Mouse (Mus musculus): ENCODE results near the gene Ddx11. TPM values are rescaled to one million over a fixed set of nuclear protein-coding genes. Genes with fewer than 3 reads are reported as not detected.

Ddx11 gene
- 2.6 TPM for polyA plus RNA-seq (2014; fragmentation: Illumina TruSeq; extraction: RNeasy Lipid Tissue Mini Kit (QIAGEN cat#74804); ENCODE audit: low read depth, low replicate concordance)

GRCm38 (mm10) chr17:66123066-66123815 is at the start of gene Ddx11:
Gene Ddx11, plus strand, starts transcription at chr17:66123520.

GRCm38 (mm10) chr17:66076934-66077333 is 46.4 kb upstream of the Ddx11 start, which contains the start of gene Ankrd12:
Gene Ankrd12, minus strand, starts transcription at chr17:66077089.

GRCm38 (mm10) chr17:66101380-66102330 is 21.7 kb upstream of the Ddx11 start, which contains the start of gene Ndufv2:
Gene Ndufv2, minus strand, starts transcription at chr17:66101559.

GRCm38 (mm10) chr17:66111402-66111959 is 11.8 kb upstream of the Ddx11 start, which contains the start of gene Washc1:
Gene Washc1, plus strand, starts transcription at chr17:66111545.

Other genes starting within 250 kb of the Ddx11 start
- 68.3 TPM for gene Ralbp1, start 237.7 kb upstream of the Ddx11 start, polyA plus RNA-seq (2014; fragmentation: Illumina TruSeq; extraction: RNeasy Lipid Tissue Mini Kit (QIAGEN cat#74804); ENCODE audit: low read depth, low replicate concordance)
- 139 TPM for gene Twsg1, start 172.3 kb upstream of the Ddx11 start, polyA plus RNA-seq (2014; fragmentation: Illumina TruSeq; extraction: RNeasy Lipid Tissue Mini Kit (QIAGEN cat#74804); ENCODE audit: low read depth, low replicate concordance)
- gene Ankrd12, start 46.4 kb upstream of the Ddx11 start, polyA plus RNA-seq (2014; fragmentation: Illumina TruSeq; extraction: RNeasy Lipid Tissue Mini Kit (QIAGEN cat#74804); ENCODE audit: low read depth, low replicate concordance), result 48.7 TPM
- 886 TPM for gene Ndufv2, start 22.0 kb upstream of the Ddx11 start, polyA plus RNA-seq (2014; fragmentation: Illumina TruSeq; extraction: RNeasy Lipid Tissue Mini Kit (QIAGEN cat#74804); ENCODE audit: low read depth, low replicate concordance)
- gene Washc1, start 12.0 kb upstream of the Ddx11 start, polyA plus RNA-seq (2014; fragmentation: Illumina TruSeq; extraction: RNeasy Lipid Tissue Mini Kit (QIAGEN cat#74804); ENCODE audit: low read depth, low replicate concordance), result 1.8 TPM

All from sigmoid colon, adult 10 weeks (tissue).